Mouse (Mus musculus) heart, postnatal 25 days (tissue): ENCODE results near the gene Tns2. TPM values are rescaled to one million over a fixed set of nuclear protein-coding genes. Genes with fewer than 3 reads are reported as not detected.
"Not testable (repeated sequence)": the region's sequence is repeated elsewhere in the genome, so short reads cannot be mapped to it uniquely, and the experiment has no call there.

Source experiments
- DNase-seq: peaks from one replicate; pipeline ENCODE4 v3.0.0; 2022; ENCODE audit warnings: low spot score
- intact Hi-C: fragments of 180-260 bp; cut with DNase I; formaldehyde crosslinking; loops from one replicate; pipeline ENCODE4 v1.15.1; 2025
- total RNA-seq, 2 experiments: library from RNA; stranded (reverse); gene quantifications; 2 replicates each; pipeline ENCODE4 v1.2.3; 2021

Tns2 gene
- total RNA-seq: 100 to 1,000 TPM in 1 of 2 experiments, 10 to 100 TPM in 1; 98.6 to 118 TPM

DNA sequence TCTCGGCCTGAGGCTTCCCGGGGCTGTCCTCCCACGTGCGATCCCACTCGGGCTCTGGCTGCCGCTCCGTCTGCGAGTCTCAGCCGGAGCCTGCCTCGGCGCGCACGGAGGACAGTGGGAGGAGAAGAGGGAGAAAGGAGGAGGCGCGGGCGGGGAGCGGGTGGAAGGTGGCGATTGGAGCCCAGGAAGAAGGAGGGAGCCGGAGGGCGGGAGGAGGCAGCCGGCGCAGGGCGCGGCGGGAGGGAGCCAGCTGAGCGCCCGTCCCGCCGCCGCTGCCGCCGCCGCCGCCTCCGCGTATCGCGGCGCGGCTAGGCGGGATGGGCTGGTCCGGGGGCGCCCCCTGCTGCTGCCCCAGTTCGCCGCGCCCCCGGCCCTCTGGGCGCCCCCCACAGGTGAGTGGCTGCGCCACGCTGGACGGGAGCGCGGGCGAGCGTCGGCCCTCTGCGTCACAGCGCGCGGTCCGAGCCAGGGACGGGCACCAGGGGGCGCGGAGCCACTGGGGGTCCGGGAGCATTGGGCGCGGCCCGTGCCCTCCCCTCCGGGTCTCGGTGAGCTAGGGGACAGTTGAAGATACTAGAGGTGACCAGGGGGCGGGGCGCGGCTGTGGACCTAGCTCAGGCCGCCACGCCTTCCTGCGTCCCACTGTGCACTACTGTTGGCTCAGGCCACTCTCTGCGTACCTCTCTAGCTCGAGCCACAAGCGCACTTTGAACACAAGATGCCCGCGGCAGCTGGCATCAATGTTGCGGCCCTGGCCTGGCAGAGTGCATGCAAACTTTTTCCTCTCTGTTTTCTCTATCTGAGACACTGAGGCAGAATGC lies at the start of gene Tns2:
Tns2 (plus strand) TSS at position 253 of the 821 bp plus-strand sequence.
- intact Hi-C loops: loop anchor here (10.0 kb wide), 1 partner anchor 304 kb away; the partner anchor contains the start of gene Sp1
- peak; percentile 85 for DNase-seq

DNA sequence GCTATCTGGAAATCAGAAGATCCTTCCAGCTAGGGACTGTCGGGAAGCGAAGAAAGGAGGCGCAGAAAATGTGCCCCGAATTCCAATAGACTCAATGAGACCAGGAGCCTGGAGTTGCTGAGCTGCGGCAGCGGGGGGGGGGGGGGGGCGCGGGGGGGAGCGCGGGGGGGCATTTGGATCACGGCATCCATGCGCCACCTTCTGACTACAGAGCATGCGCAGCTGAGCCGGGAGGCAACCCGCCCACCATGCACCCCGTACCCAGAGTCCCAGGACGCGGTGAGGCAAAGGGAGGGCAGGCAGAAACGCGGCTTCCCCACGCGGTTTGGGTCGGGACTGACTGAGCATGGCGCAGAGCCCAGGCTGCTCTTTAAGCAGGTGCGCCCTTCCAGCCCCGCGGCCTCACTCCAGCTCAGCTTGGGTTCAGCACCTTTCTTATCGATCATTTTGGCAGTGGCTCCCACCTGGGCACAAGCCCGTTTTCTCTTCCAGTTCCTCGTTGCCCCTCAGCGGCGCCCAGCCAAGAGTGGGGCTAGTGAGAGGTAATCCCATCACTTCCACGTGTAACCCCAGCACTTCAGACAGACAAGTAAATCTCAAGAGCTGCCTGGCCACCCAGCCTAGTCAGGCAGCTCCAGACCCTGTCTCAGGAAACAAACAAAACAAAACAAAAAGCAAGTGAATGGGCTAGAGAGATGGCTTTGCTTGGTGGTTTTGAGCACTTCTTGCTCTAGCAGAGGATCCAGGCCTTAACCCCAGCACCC lies 48.1 kb upstream of the Tns2 start:
- intact Hi-C loops: no loop called here

DNA sequence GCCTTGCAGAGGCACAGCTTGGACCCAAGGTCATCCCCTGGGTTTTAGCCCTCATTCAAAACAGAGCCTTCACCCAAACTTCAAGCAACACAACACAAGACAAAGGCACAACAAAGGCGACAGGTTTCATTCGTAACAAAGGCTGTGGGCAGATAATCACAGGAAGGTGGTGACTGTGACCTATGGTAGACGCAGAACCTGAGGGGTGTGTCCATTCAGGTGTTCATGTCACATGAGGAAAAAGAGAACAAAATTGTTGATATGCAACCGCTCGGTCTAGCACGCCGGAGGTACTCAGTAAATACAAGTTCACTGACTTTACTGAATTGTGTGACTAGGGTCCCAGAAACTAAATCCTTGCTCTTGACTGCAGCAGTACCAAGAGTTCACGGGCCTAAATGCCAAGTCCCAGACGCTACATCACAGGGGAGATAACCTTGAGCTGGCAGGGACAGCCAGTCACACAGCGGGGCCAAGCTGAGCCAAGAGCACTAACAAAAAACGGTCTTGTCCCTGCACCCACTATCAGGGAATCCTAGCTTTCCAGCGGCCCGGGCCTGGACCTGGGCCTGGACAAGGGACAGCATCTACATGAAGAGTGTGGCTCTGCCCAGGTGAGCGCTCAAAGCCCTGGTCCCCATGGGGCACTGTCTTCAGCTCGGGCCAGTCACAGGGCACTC lies 43.6 kb upstream of the Tns2 start:
- no peak for DNase-seq
- intact Hi-C loops: no loop called here

More for the DNA sequence above, 48.1 kb upstream of the Tns2 start:
- no peak for DNase-seq

DNA sequence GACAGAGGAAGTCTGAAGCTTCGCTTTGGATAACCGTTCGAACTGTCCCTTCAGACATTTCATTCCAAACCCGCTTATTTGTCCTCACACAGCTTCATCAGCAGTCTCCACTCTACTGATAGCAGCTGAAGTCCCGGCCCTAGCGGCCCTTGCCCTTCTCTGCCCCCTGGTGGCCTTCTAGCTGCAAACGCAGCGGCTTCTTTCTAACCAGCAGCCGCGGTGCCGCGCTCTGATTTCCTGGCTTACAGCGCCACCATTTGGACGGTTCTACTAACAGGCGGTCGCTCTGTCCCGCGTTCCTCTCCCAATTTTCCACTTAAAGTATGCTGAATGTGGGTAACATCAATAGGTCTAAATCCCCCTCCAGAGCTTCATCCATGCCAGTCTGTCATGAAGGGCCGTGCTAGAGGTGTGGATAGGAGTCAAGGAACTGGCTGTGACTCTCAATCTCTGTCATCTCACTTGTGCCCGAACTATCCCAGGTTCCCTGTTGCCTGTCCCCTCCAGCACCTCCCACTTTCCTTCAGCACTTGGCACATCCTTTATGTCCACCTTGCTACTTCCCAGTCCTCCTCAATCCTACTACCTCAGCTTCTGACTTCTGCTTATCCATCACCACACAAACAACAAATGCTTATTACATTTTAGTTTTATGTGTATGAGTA lies 34.4 kb upstream of the Tns2 start:
- intact Hi-C loops: loop anchor here (1.0 to 5.0 kb wide), 4 partner anchors 77 to 738 kb away; no protein-coding TSS in a partner anchor
- peak; percentile 82 for DNase-seq

DNA sequence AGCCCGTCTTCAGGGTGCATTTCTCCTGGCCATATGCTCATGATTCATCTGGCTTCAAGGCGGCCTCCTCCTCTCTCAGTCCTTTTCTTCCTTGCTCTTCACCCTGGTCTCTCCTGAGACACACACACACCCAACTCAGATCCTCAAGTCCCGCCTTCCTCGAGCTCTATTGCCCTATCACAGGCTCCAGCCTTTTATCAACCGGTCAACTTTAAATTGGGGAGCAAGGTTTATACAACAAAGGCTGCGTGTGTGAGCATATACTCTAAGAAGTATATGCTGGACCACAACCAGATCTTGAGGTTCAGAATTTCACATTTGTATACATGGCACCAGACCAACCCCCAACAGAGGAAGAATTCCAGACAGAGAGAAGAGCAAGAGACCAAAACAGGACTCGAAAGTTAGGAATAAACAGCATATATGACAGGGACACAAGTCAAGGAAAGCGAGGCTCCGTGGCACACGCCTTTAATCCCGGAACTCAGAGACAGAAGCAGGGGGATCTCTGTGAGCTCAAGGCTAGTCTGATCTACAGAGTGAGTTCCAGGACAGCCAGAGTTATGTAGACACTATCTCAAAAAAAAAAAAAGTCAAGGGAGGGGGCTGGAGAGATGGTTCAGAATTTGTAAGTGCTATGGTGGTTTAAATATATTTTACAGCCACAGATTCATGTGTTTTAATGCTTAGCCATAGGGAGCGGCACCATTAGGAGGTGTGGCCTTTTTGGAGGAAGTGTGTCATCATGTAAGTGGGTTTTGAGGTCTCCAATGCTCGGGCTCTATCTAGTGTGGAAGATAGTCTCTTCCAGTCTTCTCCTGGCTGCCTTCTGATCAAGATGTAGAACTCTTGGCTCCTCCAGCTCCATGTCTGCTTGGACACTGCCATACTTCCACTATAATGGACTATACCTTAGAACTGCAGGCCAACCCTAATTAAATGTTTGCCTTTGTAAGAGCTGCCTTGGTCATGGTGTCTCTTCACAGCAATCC lies 29.4 kb upstream of the Tns2 start:
- DNase-seq: no peak
- intact Hi-C loops: no loop called here

DNA sequence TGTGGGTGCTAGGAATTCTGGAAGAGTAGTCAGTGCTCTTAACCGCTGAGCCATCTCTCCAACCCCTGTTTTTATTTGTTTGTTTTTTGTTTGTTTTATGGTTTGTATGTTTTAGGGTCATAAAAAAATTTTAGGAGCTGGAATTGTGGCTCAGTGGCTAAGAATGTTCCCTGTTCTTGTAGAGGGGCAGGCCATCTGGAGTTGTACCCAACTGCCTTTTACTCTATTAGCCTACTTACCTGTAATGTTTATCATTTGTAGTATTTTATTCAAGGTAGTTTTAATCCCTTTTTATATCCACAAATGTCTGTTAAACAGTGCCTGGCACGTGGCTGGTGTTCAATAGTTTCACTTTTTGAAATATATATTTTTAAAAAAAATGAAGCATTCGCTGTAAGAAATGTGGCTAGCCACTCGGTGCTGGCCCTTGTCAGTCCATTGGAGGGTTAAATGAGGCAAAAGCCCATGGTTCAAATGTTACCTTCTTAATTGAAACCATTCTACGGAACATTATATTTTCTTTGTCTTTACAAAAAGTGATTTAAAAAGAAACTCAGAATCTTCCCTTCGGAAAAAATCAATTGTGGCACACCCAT lies 27.2 kb upstream of the Tns2 start:
- no peak for DNase-seq
- intact Hi-C loops: no loop called here

DNA sequence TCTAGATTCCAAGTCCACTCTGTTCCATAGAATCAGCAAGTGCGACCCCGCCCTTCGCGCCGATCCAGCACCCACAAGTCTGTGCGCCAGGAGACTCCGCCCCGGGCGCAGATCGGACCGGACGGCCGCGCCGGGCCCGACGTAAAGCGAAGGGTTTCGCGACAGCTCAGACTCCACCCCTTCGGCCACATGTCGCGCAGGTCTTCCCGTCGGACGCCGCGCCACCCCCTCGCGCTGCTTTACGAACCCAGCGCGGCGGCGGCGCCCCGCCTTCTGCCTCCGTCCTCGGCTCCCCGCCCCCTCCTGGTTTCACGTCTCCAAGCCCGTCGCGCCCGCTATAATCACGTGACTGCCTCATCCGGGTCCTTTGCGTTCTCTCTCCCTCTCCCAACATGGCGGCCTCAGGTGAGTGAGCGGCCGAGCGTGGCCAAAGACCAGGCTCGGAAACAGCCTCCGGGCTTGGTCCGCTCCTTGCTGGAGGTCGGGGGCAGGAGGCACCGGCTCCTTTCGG lies 26.6 kb upstream of the Tns2 start, which contains the start of gene Eif4b:
Eif4b (plus strand) TSS at position 215 of the 511 bp plus-strand sequence.
- intact Hi-C loops: no loop called here

DNA sequence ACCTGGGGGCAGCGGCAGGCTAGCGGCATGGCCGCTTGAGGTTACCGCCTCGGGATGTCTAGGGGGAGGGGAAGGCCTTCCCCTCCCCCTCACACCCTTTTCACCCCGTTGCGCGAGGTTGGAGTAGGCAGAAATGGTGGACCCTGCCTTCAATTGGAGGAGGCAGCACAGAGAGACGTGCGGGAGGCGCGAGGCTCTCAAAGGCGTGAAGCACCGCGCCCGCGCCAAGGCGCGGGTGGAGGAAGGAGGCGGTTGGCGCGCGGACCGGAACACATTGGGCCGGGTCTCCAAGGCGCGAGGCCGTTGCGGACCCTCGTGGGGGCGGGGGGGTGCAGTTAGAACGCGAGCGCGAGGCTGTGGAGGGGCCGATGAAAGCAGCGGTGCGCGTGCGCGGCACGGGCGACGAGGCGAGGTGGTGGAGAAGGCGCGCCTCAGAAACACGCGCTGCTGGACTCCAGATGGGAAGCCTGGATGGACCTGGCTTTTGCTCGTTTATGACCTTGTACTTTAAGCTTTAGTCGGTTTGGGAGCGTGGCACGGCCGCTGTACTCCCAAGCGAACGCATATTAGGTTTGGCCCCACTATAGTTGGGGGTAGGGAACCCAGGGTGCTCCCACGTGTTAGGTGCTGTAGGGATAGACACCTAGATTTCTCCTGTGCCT lies 26.0 kb upstream of the Tns2 start:
- DNase-seq: peak; percentile 35
- intact Hi-C loops: no loop called here

More for the DNA sequence above, 26.6 kb upstream of the Tns2 start, which contains the start of gene Eif4b:
- DNase-seq: peak; percentile 99

DNA sequence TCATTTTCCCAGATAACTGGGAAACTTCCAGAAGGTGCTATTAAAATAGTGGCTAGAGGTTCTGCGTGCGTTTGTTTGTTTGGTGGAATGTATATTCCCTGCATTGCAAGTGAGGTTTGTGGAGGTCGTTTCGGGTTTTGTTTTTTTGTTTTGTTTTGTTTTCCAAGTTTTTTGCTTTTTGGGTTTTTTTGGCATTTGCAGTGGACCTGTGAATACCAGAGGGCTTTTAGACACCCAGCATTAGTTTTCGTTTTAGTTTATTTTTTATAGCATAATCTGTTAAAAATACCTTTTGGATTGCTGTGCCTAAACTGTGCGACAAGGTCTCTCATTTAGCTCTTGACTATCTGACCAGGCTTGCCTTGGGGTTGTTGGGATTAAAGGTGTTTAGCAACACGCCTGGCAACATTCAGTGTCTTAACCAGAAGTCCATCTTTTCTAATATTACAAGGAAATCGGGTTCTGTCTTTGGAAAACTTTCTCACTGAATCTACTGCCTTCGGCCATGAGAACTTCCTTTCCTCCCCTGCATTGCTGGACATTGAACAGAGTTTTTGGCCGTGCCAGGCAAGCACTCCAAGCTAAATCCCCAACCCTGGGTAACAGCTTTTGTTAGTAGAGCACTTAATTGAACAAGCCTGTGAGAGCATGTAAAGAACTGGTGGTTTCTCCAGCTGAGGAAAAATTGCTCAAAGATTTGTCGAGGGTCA lies 25.2 kb upstream of the Tns2 start:
- no peak for DNase-seq
- intact Hi-C loops: no loop called here

DNA sequence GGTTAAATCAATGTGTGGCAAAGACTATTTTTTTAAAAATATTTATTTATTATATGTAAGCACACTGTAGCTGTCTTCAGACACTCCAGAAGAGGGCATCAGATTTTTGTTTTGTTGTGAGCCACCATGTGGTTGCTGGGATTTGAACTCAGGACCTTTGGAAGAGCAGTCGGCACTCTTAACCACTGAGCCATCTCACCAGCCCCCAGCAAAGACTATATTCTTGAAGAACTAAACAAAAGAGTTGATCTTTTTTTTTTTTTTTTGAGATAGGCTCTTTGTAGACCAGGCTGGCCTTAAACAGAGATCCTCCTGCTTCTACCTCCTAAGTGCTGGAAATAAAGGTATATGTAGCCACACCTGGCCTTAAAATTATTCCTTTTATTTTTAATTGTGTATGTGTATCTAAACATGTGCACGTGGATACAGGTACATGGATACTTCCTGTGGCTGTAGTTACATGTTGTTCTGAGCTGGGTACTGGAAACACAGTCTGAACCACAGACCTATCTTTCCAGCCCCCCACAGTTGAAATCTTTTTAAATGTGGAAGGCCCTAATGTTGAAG lies 23.0 kb upstream of the Tns2 start:
- DNase-seq: no peak
- intact Hi-C loops: no loop called here

DNA sequence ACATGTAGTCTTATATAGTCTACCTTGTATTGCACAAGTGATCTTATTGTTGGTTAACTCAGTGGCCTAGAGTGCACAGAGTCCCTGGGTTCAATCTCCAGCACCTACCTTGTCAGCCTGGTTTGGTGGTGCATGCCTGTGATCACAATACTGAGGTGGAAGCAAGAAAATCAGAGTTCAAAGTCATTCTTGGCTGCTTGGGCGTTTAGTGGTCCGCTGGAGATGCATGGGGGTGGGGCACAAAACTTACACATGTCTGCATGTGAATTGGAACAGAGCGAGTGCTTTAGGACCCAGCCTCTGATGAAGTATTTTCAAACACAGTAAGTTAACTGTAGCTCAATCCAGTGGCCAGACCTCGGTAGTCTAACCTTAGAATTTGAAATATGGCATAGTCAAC lies 21.0 kb upstream of the Tns2 start:
- DNase-seq: no peak
- intact Hi-C loops: no loop called here

DNA sequence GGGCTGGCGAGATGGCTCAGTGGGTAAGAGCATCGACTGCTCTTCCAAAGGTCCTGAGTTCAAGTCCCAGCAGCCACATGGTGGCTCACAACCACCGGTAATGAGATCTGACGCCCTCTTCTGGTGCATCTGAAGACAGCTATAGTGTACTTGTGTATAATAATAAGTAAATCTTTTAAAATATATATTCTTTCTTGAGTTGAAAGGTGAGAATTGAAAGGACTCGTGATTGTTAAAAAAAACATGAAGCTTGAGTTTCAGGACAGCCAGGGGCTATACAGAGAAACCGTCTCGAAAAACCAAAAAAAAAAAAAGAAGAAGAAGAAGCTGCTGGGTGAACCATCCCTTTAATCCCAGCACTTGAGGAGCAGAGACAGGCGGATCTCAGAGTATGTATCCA lies 20.3 kb upstream of the Tns2 start:
- intact Hi-C loops, DNase-seq: not testable (repeated sequence)

DNA sequence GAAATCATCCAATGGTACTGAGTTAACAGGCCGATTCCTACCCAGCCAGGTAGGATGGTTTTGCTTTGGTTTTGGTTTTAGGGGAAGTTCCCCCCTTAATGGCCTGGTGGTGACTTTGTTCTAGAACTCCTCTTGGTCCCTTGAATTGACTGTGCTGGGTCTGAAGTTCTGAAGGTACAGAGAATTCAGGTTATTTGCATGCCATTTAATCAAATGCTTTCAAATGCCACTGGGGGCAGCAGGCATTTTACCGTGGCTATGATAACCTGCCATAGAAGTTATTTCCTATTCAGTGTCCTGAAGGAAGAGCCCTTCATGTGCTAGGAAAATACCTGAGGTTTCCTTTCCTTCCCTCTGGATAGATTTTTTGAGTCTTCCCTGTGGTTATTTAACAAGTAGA lies 19.8 kb upstream of the Tns2 start:
- DNase-seq: no peak
- intact Hi-C loops: no loop called here

DNA sequence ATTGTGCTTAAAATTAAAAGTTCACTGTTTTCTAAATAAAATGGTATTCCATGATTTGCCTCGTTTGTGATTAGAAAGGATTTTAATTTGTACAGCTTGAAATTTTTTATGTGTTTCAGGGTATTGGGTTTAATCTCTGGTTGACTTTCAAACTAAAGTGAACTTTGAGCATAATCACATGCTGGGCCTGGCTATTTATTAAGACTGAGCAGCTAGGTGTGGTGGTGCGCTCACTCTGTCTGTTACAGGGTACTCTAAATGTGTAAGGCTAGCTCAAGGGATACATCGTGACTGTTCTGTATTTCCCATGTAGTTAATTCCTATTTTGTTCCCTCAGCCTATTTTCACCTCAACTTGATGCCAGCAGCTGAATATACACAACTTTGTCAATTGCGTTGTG lies 18.1 kb upstream of the Tns2 start:
- no peak for DNase-seq
- intact Hi-C loops: no loop called here

DNA sequence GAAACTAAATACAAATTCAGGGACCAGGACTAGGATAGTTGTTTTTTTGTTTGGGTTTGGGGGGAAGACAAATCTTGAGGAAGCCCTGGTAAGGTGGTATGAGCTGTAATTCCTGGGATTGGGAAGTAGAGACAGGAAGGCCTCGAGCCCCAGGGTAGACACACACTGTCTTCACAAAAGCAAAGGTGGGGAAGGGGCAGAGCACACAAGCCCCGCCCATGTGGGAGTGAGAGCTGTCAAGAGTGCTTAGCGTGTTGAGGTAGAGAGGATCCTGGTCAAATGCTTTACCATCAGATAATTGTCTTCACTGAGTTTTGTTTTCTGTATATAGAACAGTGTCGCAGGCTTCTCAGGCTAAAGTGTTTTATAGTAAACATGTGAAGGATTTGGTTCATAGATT lies 17.2 kb upstream of the Tns2 start:
- no peak for DNase-seq
- intact Hi-C loops: no loop called here

DNA sequence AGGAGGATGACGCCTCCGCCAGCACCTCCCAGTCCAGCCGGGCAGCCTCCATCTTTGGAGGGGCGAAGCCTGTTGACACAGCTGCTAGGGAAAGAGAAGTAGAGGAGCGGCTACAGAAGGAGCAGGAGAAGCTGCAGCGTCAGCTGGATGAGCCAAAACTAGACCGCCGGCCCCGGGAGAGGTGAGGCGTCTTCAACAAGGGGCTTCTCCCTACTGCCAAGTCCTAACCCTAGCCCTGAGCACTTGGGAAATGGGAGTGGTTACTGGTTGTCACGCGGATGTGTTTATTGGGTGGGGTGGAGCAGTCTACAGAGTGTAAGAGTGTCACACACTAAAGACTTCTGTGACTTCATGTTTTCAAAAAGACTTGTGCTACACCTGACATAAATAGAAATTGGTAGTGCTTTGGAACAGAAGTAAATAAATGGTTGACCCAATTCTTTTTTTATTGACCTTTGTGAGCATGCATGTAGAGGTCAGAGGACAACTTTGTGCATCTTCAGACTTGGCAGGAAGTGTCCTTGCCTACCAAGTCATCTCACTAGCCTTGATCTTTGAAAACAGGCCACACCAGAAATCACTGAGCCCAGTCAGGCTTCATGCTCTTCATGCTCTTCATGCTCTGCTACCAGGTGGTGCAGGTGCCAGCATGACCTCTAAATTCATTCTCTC lies 10.2 kb upstream of the Tns2 start:
- DNase-seq: no peak
- intact Hi-C loops: no loop called here
